Mouse (Mus musculus) heart, embryonic 16.5 days (tissue): Measurements from ENCODE around the gene Herc2. TPM values are rescaled to one million over a fixed set of nuclear protein-coding genes. Genes with fewer than 3 reads are reported as not detected.

Source experiments
- ATAC-seq: fragments of 200-750 bp; cut with Nextera tagmentation; replicated peaks from 2 replicates; pipeline ENCODE4 v1.8.0; 2017; ENCODE audit warnings: moderate number of reproducible peaks; ENCODE audit not compliant: insufficient read depth, low FRiP score; ENCODE audit errors: extremely low read depth
- H3K27ac ChIP-seq: fragments of 300-500 bp; sonication (generic); 2 replicates; pipeline ENCODE4 v1.5.1; 2014; ENCODE audit warnings: mild to moderate bottlenecking, low read length, control low read depth, moderate library complexity
- H3K27me3 ChIP-seq: fragments of 300-500 bp; sonication (generic); 2 replicates; pipeline ENCODE4 v1.6.1; 2014; ENCODE audit warnings: low read length, mixed read lengths; ENCODE audit not compliant: control insufficient read depth, insufficient read depth
- H3K36me3 ChIP-seq: fragments of 300-500 bp; sonication (generic); 2 replicates; pipeline ENCODE4 v1.6.1; 2014; ENCODE audit not compliant: control insufficient read depth, insufficient read depth
- H3K4me1 ChIP-seq: fragments of 300-500 bp; sonication (generic); 2 replicates; pipeline ENCODE4 v1.6.1; 2014; ENCODE audit warnings: low read length, mixed read lengths; ENCODE audit not compliant: control insufficient read depth, insufficient read depth
- H3K4me2 ChIP-seq: fragments of 300-500 bp; sonication (generic); 2 replicates; pipeline ENCODE4 v1.6.1; 2014; ENCODE audit warnings: low read depth, mild to moderate bottlenecking, control low read depth, low read length
- H3K4me3 ChIP-seq: fragments of 300-500 bp; sonication (generic); 2 replicates; pipeline ENCODE4 v1.5.1; 2014; ENCODE audit warnings: mild to moderate bottlenecking, control low read depth, low read length
- H3K9ac ChIP-seq: fragments of 300-500 bp; sonication (generic); 2 replicates; pipeline ENCODE4 v1.6.1; 2014; ENCODE audit warnings: low read length, control low read depth
- H3K9me3 ChIP-seq: fragments of 300-500 bp; sonication (generic); replicated peaks from 2 replicates; pipeline ENCODE4 v1.6.1; 2016; ENCODE audit warnings: low read length; ENCODE audit not compliant: control insufficient read depth
- WGBS: fragments of 180-500 bp; shearing (Covaris S2); extraction: QIAGEN DNeasy Blood & Tissue Kit; methylation state at CpG from one replicate; pipeline ENCODE4 v1.1.7; 2014; 5-methylcytosine and 5-hydroxymethylcytosine counted together
- polyA plus RNA-seq: library from polyadenylated mRNA; unstranded; fragments of >200 nt; fragmentation: Nextera tagmentation; extraction: Ambion mirVana; gene quantifications from 2 replicates; pipeline ENCODE4 v1.2.1, GENCODE M21; 2015

The Herc2 gene
- polyA plus RNA-seq, 1 experiment from 2014 or later: 16.5 TPM

- ATAC-seq: no peak
- H3K27ac ChIP-seq: no peak overlapping the region
- no peak overlapping the region for H3K9ac ChIP-seq
- no peaks in the 10 kb centered on the region for H3K4me1 ChIP-seq
- H3K4me3 ChIP-seq: no peak overlapping the region
- WGBS: 88% methylated on average over 3 of the region's 3 CpGs
- H3K36me3 ChIP-seq: peaks cover 24% of the 10 kb centered on the region
- H3K27me3 ChIP-seq: no peaks in the 10 kb centered on the region
- no peaks in the 10 kb centered on the region for H3K9me3 ChIP-seq
- no peak overlapping the region for H3K4me2 ChIP-seq
Measured at GRCm38 (mm10) chr7:56146424-56146823, 96.4 kb downstream of the Herc2 start.

DNA sequence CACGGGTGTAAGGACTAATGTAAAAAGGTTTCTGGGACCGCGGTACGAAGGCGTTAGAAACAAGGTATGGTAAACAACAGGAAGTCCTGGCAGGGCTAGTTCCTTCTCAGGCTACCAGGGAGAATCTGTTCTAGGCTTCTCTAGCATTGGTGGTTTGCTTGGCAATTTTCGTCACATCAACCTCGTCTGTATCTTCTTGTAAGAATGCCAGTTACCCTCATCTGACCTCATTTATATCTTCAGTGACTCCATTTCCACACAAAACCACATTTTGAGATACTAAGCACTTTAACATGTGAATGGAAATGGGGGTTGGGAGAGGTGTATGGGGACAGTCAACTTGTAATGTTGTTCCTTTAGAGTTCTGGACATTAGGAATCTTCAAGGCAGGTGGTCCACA is 98.9 kb downstream of the Herc2 start:
- no peaks in the 10 kb centered on the region for H3K27me3 ChIP-seq
- no peak overlapping the region for H3K9ac ChIP-seq
- 96% methylated on average over 7 of the region's 7 CpGs for WGBS
- H3K4me2 ChIP-seq: no peak overlapping the region
- no peak for ATAC-seq
- H3K27ac ChIP-seq: no peak overlapping the region
- H3K36me3 ChIP-seq: peaks cover 34% of the 10 kb centered on the region
- no peaks in the 10 kb centered on the region for H3K4me1 ChIP-seq
- no peak overlapping the region for H3K4me3 ChIP-seq
- H3K9me3 ChIP-seq: no peaks in the 10 kb centered on the region

- H3K4me3 ChIP-seq: no peak overlapping the region
- no peak for ATAC-seq
- no peak overlapping the region for H3K4me2 ChIP-seq
- H3K27me3 ChIP-seq: no peaks in the 10 kb centered on the region
- WGBS: 92% methylated on average over 16 of the region's 16 CpGs
- no peaks in the 10 kb centered on the region for H3K9me3 ChIP-seq
- no peak overlapping the region for H3K27ac ChIP-seq
- H3K36me3 ChIP-seq: peaks cover 39% of the 10 kb centered on the region
- H3K9ac ChIP-seq: no peak overlapping the region
- H3K4me1 ChIP-seq: no peaks in the 10 kb centered on the region
Measured at GRCm38 (mm10) chr7:56151885-56152676, 102.1 kb downstream of the Herc2 start.

GRCm38 (mm10) chr7:56153161-56153560 is 103.2 kb downstream of the Herc2 start:
- no peak overlapping the region for H3K27ac ChIP-seq
- no peaks in the 10 kb centered on the region for H3K27me3 ChIP-seq
- WGBS: 86% methylated on average over 9 of the region's 9 CpGs
- H3K9me3 ChIP-seq: no peaks in the 10 kb centered on the region
- H3K9ac ChIP-seq: no peak overlapping the region
- H3K4me1 ChIP-seq: no peaks in the 10 kb centered on the region
- H3K36me3 ChIP-seq: peaks cover 49% of the 10 kb centered on the region
- no peak overlapping the region for H3K4me2 ChIP-seq
- no peak for ATAC-seq
- H3K4me3 ChIP-seq: no peak overlapping the region

DNA sequence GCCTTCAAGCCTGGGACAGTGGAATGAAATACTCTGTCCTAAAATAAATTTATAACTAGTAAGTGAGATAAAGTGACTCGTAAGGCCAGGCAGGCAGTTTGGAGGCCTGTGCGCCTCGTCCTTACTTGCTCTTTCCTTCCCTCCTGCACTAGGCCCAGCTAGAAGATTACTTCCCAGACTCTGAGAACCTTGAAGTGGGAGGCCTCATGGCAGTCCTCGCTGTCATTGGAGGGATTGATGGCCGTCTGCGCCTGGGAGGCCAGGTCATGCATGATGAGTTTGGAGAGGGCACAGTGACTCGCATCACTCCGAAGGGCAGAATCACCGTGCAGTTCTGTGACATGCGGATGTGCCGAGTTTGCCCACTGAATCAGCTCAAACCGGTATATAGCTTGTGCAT is 103.6 kb downstream of the Herc2 start:
- H3K27ac ChIP-seq: no peak overlapping the region
- H3K9ac ChIP-seq: no peak overlapping the region
- H3K9me3 ChIP-seq: no peaks in the 10 kb centered on the region
- peaks cover 51% of the 10 kb centered on the region for H3K36me3 ChIP-seq
- no peaks in the 10 kb centered on the region for H3K27me3 ChIP-seq
- whole genome bisulfite sequencing: 89% methylated on average over 12 of the region's 12 CpGs
- H3K4me1 ChIP-seq: no peaks in the 10 kb centered on the region
- no peak for ATAC-seq
- no peak overlapping the region for H3K4me3 ChIP-seq
- H3K4me2 ChIP-seq: no peak overlapping the region

GRCm38 (mm10) chr7:56163316-56163715 is 113.3 kb downstream of the Herc2 start:
- ATAC-seq: no peak
- Histone ChIP-seq H3K27me3 (no peaks in the 10 kb centered on the region), H3K4me1 (no peaks in the 10 kb centered on the region), H3K9ac (no peak overlapping the region), H3K9me3 (no peaks in the 10 kb centered on the region), H3K4me3 (no peak overlapping the region), H3K4me2 (no peak overlapping the region), H3K27ac (no peak overlapping the region), H3K36me3 (peaks cover 27% of the 10 kb centered on the region)
- WGBS: 86% methylated on average over 4 of the region's 4 CpGs

DNA sequence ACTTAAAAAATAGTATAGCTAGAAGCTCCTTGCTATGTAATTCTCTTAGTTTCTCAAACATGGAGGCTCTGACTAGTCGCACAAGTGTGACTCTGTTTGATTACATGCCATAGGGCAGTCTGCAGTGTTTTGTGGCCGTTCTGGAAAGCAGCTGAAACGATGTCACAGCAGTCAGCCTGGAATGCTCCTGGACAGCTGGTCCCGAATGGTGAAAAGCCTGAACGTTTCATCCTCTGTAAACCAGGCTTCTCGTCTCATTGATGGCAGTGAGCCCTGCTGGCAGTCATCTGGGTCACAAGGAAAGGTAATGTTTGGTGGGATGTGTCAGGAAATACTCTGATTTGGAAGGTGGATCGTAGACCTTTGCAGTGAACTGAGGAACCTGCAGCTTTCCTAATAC is 118.7 kb downstream of the Herc2 start:
- Histone ChIP-seq H3K4me1 (no peaks in the 10 kb centered on the region), H3K36me3 (peaks cover 12% of the 10 kb centered on the region), H3K27me3 (no peaks in the 10 kb centered on the region), H3K27ac (no peak overlapping the region), H3K9me3 (no peaks in the 10 kb centered on the region), H3K9ac (no peak overlapping the region), H3K4me3 (no peak overlapping the region), H3K4me2 (no peak overlapping the region)
- WGBS: 62% methylated on average over 7 of the region's 7 CpGs
- ATAC-seq: no peak

DNA sequence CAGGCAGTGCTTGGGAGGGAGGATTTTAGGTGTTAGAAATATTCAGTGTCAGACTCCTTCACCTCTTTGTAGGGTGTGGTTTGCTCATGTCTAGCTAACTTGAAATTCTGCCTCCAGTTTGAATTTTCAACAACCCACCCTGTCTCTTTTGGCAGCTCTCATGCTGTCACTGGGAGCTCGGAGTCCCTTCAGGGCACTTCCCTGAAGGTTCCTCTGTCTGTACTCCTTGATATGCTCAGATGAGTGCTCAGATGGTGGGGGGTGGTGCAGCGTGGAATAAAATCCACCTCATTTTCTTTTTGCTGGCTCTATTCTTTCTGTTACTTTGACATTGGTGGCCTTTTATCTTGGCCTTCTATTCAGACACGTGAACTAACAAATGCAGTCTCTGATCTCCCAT is 127.4 kb downstream of the Herc2 start:
- no peak for ATAC-seq
- no peaks in the 10 kb centered on the region for H3K9me3 ChIP-seq
- no peak overlapping the region for H3K4me3 ChIP-seq
- H3K27me3 ChIP-seq: no peaks in the 10 kb centered on the region
- peaks cover 11% of the 10 kb centered on the region for H3K36me3 ChIP-seq
- no peak overlapping the region for H3K27ac ChIP-seq
- H3K4me2 ChIP-seq: no peak overlapping the region
- no peak overlapping the region for H3K9ac ChIP-seq
- WGBS: 73% methylated on average over 3 of the region's 3 CpGs
- H3K4me1 ChIP-seq: no peaks in the 10 kb centered on the region

- H3K4me3 ChIP-seq: no peak overlapping the region
- WGBS: 64% methylated on average over 6 of the region's 6 CpGs
- ATAC-seq: no peak
Measured at GRCm38 (mm10) chr7:56191041-56191440, 141.0 kb downstream of the Herc2 start.

More at GRCm38 (mm10) chr7:56191041-56191440, 141.0 kb downstream of the Herc2 start:
- Histone ChIP-seq H3K4me1 (no peaks in the 10 kb centered on the region), H3K27ac (no peak overlapping the region), H3K9me3 (no peaks in the 10 kb centered on the region), H3K36me3 (peaks cover 24% of the 10 kb centered on the region), H3K9ac (no peak overlapping the region), H3K4me2 (no peak overlapping the region), H3K27me3 (no peaks in the 10 kb centered on the region)
